Mouse (Mus musculus): Measurements from ENCODE around the gene Elmo2.

- TF ChIP-seq CTCF (IDR thresholded peaks at IDR 0.05; ENCODE audit: borderline replicate concordance, control insufficient read depth, extremely low read depth, insufficient read depth, low read length, poor library complexity): no peak
- TF ChIP-seq POLR2A (IDR thresholded peaks at IDR 0.05; ENCODE audit: control insufficient read depth, extremely low read depth, insufficient read depth, low read length, poor library complexity): no peak
Observed at GRCm38 (mm10) chr2:165283644-165284043, 42.6 kb downstream of the Elmo2 start.

All from thymus, adult 2 months (tissue).